Mouse (Mus musculus) cerebellum, adult 11-12 months (tissue): ENCODE data around the gene Nfyc.

Source experiments
- DNase-seq: peaks from one replicate; pipeline ENCODE4 v3.0.0; 2022

Gene Nfyc

DNA sequence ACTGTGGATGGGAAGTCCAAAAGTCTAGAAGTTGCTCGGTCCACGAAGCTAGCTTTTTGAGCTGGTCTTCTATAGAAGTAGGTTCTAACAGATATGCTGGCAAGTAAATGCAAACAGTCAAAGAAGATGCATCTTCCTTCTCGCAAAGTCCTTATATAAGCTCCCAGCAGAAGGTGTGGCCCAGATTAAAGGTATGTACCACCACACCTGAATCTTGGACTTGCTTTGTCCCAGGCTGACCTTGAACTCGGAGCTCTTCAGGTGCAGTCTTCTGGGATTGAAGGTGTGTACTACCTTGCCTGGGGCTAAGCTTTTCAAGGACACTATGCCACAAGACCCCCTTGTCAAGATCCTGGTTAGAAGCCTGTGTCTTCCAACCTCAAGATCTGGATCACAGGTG lies at the start of gene Nfyc:
Nfyc (minus strand) TSS at position 101 of the 400 bp plus-strand sequence.
- DNase-seq, result no peak

DNA sequence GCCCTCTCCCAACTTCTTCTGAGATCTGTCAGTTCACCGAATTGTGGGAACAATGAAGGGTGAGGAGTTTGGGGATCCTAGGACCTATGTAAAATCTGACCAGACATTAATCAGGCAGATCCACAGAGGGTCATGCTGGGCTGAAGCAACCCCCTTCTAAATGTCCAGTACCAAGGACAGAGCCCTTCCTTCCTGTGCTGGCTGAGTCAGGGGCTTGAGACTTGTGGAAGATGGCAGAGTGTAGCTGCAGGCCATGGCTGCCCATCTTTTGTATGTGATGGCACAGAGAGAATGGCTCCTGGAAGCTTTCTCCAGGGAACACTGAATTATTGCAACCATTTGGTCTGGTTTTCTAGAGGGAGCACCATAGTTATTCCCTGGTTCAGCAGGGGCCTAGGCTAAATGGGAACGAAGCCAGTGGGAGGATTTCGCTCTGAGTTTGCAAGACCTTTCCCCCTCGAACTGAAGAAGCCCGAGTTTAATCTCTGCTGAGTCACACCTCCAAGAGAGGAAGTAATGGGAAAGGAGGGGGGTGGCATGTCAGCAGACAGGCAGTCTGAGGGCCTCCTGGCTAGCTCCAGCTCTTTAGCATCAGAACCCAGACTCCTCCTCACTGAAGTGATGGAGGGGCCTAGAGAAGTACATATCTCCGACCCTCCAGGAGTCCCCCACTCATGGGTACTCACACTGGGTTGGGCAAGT lies 49.5 kb upstream of the Nfyc start:
- no peak for DNase-seq

DNA sequence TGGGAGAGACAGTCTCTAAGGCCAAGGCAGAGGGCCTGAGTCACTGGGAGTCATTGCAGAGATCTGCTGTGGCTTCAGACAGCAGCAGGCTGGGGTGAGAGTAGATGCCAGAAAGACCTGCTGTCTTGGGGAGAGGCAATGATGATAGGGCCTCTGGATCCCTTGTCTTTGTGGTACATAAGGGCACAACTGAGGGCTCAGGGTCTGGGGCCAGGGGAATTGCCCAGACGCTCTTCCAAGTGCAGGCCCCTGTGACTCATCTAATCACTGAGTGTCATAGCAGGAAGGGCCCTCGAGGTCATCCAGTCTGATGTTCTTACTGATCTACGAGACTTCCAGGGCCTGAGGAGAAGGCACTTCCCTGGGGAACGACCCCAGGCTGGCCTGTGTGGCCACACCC lies 48.0 kb upstream of the Nfyc start:
- DNase-seq, result no peak

DNA sequence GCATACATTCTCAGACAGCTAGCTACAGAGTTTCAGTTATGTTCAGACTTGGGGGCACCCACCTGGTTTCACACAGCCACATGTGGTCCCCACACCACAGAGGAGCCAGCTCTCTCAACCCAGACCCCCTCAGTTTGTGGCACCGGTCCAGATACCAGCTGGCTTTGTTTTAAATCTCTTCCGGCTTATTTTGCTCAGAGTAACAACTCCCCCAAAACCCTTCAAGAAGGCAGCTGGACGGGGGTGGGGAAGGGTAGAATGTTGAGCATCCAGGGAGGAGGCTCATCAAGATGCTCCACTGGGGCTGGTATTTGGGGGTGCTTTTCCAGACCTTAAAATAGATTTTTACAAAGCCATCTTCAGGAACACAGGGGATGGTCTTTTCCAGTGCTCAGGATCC lies 47.4 kb upstream of the Nfyc start:
- DNase-seq, result no peak

DNA sequence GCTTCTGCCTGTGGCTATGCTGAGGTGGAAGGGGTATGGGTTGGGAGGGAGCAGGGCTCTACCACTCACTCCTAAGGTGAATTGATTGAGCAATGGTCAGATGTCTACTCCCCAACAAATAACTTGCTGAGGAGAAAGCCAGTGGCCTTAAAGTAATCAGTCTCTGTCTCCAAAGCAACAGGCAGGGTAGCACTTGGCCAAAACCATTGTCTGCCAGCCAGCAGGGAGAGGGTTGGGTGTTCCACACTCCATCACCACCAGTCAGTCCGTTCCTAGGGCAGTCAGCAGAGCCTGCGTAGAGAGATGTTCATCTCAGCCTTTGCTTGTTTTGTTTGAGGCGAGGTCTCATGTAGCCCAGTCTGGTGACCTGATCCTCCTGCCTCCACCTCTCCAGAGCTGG lies 44.6 kb upstream of the Nfyc start:
- DNase-seq, result no peak

DNA sequence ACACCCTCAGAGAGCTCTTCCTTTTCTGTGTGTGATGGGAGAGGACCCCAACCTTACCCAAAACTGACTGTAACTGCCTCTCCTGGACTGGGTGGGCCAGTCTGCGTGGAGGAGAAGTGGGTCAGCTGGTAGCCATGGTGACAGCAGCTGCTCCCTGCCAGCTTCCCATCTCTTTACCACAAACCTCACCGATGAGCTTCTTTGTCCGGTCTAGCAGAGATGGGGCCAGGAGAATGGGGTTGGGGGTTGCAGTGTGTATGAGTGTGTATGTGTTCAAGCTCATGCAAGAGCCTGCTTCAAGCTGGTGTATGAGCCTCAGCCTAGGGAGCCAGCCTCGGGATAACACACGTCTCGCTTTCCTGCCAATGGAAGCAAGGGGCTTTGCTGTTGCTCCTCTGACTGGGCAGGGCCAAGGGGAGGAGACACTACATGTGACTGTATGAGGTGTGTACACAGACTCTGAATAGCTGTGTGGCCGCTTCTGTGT lies 38.9 kb upstream of the Nfyc start:
- DNase-seq, result no peak

DNA sequence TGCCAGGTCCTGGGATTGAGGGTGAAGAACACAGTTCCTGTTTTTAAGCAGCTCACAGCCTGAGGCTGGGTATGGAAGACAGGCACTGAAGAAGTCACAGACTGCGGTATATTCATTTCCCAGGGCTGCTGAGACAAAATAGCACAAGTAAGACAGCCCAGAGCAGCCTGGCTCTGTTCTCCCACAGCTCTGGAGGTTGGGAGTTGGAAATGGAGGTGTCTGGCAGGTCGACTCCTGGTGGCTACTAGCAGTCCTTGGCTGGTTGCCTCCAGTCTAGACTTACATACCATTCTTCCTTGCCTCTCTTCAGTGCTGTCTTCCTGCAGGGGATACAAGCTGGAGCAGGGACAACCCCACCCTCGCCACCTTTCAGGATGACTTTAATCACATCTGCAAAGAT lies 37.6 kb upstream of the Nfyc start:
- DNase-seq, result peak; percentile 48

DNA sequence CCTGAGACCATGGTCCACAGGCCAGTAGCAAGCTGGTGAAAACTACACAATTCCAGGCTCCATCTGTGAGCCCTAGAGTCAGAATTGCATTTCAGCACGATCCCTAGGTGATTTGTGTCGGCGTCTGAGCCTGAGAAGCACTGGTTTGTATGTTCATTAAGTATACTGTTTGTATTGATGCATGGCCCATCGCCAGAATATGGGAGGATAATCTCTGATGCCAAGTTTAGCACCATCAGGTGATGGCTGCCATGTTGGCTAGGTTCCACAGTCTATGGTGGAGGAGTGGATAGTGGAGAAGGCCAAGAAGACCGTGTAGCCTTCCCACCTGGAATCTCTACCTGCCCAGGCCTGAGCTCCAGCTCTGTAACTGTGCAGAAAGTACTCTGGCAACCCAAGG lies 36.9 kb upstream of the Nfyc start:
- peak; percentile 72 for DNase-seq

DNA sequence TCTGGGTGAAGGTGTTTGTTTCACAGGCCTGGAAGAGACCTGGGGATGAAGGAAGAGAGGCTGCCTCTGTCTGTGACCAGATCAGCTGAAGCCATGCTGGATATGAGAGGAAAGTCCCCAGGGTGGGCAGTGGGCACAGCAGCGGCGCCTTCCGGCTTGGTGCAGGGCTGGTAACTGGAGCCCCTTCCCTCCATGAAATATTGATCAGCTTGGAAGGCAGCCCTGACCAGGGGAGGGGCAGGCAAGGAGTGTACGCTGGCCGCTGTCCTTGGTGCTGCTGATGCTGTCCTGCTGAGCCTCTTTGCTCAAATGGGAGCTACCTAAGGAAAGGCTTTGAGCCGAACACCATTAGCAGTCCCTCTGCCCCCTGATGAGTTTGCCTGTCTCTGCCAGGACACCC lies 34.8 kb upstream of the Nfyc start:
- DNase-seq, result no peak

DNA sequence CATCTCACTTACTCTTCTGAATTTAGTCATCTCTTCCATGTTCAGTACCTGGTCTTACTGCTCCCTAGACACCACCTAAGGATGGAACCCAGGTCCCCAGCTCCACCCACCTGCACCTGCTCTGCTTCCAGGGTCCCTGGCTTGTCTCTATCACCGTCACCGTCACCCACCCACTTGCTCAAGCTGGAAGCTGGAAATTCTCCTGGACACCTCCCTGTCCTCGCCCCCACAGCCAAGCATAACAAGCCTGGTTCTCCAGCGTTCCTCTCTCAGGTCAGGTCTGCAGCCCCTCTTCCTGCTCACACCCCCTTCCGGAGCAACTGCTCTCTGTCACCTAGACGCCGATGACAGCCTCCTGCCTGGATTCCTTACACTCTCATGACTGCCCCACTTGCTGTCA lies 28.5 kb upstream of the Nfyc start:
- DNase-seq, result no peak

DNA sequence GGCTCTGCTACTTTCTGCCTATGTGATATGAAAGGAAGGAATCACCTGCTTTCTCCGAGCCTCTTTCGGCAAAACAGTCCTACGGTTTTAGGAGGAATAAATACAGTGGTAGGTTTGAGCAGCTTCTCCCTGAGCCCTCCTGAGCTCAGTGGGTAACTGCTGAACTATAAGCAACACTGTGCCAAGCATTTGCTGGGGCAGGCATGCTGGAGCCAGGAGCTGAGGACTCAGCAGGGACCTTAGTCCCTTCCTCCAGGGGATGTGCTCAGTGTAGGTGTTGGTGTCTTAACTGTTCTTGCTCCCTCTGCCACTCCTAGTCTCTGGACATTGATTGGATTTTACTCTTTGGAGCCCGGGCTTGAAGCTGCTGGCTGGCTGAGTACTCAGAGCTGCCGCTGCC lies 25.0 kb upstream of the Nfyc start:
- no peak for DNase-seq

DNA sequence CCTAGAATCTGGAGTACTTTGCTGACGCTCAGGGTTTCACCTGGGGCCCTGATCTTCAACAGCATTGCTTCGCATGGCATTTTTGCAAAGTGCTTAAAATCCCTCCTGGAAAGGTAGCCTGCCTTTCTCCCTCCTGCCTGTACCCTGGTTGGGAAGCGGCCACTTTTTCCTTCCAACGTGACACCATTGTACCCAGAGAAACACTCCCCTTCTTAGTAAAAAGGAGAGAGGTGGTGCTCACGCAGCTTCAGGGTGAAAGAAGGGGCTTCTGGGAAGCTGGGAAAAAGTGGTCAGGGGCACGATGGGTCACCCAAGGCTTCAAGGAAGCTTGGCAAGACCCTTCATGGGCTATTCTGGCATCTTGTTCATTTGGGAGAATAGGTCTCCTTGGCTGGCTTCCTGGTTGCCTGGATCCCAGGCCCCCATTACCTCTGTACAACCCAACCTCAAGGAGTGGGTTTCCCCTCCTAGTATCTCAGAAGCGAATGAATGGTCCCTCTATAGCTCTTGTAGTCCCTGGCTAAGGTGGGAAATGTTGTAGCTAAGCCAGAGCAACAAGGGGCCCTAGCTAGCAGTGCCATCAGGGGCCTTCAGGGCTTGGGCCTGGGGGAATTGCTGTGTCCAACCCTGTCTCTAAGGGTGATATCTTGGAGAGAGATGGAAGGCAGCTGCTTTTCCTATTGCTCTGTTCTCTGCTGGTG lies 24.1 kb upstream of the Nfyc start:
- DNase-seq, result peak; percentile 61

DNA sequence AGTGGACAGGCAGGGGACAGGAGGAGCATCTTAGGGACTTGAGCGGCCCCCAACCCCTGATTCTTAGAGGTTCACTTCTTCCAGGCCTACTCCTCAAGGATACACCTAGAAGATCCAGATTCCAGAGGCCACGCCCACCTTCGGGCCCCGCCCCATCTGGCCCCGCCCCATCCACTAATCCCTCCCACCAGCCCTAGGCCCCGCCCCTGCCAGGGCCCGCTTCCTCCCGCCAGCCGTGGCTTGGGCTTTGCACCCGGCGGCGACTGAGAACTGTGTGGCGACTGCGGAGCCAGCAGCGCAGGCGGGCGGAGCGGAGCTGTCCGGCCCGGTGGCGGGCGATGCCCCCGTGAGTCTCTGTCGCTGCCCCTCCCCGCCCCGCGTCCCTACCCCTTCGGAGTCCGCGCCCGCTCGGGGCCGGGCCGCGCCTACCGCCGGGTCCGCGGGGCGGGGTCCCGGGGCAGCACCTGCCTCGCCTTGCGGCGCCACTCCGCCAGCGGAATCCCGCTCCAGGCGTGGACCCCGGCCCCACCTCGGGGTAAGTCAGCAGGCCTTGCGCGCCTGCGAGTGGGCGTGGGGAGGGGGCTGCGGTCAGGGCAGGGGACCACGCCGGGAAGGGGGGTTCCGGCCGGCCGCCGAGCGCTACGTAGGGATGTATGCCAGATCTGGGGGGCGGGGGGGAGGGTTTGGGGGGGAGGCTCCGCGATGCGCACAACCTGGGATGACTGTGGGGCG lies 23.4 kb upstream of the Nfyc start, which contains the start of gene Rims3:
Rims3 (plus strand) TSS at position 229 of the 732 bp plus-strand sequence.
- peak; percentile 77 for DNase-seq

DNA sequence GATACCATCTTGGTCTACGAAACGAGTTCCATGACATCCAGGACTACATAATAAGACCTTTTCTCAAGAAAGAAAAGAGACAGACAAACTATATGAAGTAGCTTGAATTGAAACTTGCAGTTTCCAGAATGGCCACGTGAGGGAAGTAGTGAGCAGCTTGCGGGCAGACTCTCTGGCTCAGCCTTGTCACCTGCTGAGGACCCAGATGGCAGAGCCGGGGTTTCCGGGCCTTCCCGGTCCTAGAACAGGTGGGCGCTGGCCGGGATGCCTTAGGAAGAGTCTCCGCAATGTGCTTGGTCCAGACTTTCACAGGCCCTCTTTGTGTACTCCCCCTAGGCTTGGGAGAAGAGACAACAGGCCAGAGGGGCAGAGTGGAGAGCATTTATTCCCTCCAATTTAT lies 19.6 kb upstream of the Nfyc start:
- DNase-seq, result peak; percentile 95

DNA sequence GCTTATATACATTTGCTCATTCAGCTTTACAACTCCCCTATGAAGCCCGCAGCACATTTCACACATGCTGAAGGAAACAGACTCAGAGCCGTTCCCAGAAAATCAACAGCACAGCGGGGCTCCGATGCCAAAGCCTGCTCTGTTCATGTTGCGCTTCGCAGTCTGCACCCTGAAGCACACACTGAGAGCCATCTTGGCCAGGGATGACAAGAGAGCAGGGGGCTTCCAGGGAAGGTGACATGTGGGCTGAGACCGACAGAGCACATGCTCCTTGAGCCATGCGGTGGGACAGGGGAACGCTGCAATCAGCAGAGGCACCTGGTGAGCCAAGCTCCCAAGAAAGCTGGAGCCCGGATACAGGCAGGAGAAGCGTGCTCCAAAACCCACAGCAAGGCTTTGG lies 18.1 kb upstream of the Nfyc start:
- no peak for DNase-seq

DNA sequence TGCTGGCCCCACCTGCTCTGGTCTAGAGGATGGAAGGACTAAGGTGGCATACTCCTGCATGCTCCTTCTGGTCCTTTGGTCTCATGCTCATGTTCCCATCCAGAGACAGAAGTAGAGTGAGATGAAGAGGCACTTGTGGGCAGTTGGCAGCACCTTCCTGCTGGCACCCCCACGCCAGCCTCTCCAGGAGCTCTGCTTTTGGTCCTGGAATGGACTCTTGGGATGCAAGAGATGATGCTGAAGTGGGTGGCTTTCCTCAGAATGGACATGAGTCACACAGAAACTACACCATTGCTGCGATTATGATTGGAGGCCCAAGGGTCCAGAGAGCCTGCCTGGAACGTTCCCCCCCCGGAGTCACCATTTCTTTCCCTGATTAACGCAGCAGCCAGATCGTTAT lies 17.5 kb upstream of the Nfyc start:
- DNase-seq, result no peak

DNA sequence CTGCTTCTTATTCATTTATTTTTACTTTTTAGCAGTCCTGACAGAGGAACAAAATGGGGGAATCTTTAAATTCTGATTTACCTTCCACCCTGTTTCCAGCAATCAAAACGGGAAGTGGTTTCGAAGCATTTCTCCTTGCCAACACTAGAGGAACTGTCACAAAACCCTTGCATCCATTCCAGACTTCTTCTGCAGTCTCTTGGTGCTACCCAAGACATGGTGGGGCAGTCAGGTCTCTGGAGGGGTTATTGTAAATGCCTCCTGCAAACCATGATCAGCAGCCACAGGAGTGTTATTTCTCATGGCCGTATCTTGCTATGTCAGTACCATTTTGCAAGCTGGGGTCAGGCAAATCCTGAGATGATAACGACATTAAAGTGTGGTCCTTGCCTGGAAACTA lies 13.7 kb upstream of the Nfyc start:
- DNase-seq, result no peak

DNA sequence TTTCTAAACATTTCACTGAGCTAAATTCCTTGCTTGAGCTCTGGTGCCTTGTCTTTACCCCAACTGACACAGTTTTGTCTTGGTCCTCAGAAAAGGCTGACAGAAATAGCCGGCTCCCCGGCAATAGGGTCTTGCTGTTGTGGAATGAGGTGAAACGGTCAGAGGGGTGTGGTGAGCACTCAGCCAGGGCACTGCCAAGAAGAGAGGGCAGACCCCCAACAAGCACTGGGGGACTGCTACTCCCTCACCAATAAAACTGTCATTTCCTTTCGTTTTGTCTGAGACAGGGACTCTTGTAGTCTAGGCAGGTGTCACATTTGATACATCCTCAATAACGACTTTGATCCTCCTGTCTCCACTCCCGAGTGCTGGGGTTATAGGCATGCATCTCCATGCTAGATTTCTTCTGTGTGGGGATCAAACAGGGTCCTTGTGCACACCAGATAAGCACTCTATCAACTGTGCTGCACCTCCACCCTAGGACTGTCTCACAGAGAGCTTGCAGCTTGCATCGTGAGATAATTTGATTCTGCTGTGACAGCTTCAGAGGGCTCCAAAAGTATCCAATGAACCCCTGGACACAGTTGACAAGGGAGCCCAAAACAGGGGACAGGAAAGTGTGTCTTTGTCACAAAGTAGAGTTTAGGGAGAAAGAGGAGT lies 13.2 kb upstream of the Nfyc start:
- DNase-seq, result no peak

DNA sequence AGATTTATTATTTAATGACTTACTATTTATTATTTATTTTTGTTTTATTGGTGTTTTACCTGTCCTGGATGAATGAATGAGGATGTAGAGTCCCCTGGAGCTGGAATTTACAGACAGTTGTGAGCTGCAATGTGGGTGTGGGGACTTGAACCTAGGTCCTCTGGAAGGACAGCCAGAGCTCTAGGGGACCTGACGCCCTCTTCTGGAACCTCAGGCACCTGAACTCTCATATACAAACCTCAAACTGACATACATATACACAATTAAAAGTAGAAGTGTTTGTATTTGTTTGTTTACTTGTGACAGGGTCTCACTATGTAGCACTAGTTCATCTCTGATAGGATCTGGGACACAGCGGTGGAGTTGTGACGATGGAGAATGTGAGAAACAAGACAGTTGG lies 10.0 kb upstream of the Nfyc start:
- no peak for DNase-seq

DNA sequence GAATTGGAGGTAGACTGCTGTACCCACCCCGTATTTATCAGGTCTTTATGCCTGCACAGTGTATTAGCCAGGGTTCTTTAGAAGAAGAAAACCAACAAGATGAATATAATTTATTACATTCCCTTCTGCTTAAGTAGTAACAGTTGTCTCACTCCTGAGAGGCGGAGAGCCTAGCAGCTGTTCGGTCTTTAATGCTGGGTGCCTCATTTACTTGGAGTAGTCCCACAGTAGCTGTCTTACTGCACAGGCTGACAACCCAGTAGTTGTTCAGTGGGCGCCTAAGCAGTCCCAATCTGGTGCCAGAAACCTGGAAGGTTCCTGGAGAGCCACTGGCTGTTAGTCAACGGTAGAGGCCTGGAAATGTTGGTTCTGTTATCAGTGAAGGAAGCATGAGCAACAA lies 605 bp downstream of the Nfyc start:
- DNase-seq, result no peak

DNA sequence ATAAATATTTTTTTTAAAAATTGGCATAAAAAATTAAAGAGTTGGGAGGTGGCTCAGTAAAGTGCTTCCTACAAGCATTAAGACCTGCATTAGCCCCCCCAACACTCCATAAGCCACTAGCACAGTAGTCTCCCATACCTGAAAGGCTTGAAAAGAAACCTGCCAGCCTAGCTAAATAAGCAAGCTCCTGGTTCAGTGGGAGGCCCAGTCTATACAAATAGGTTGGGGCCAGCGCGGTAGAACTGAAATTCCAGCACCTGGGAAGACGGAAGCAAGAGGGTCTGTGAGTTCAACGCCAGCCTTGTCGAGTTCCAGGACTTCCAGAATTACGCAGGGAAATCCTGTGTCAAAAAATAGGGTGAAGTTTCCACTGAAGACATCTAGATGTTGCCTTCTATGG lies 5.0 kb downstream of the Nfyc start:
- DNase-seq, result peak; percentile 54

DNA sequence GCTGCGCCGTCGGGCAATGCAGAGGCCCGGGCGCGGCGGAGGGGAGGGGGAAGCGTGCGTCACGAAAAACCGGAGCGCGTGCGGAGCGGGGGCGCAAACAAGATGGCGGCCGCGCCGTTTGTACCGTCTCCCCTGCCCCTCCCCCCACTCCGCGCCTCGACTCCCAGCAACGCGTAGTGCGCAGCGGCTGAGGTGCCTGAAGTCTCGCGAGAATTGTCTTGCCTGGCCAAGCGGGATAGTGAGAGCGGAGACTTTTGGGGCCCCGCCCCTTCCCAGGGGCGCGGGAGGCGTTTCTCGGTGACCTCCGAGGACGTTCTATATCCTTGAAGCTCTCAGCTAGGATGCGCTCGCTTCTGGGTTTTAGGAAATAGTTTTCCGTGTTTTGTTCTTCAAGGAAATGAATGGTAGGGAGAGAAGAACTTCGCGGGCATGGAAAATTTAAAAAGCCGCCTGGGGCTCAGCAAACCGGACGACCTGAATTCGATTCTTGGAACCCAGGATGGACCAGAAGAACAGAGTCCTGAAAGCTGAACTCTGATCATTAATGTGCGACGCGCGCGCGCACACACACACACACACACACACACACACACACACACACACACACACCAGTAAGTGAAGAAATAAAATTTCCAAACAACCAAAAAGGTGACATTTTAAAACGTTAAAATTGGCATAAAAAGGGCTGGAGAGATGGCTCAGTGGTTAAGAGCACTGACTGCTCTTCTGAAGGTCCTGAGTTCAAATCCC lies 5.6 kb downstream of the Nfyc start:
- DNase-seq, result peak; percentile 98

DNA sequence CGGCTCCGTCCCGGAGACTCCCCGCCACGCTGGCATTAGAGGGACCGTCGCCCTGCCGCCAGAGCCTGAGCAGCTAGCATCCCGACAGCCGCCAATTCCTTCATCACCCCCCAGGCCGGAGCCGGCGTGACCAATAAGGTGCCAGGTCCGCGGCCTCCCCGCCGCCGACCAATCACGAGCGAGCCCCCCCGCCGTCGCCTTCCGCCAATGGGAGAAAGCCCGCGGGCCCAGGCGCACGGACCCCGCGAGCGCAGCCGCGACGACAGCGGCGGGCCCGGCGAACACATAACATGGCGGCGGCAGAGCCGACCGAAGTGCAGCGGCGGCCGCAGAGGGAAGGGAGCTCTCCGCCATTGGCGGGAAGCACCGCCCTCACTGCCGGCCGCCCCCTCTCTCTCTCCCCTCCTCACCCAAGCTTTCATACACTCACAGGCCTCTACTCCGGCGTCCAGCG lies 6.2 kb downstream of the Nfyc start:
- DNase-seq, result peak; percentile 98
